ENCODE assay signal across 12 mouse cellular contexts in genomic region chr3:85465283-85466025, GRCm38 (mm10).
DNase-seq lines count a peak whose midpoint lies in the region; ATAC-seq lines count a peak whose summit lies in the region.
"Had no signal": no experiment of that assay in that cellular context is flagged by ENCODE, and none has a peak within 500 bp of the region (broad histone marks: within the 10 kb centered on the region; RNA-seq: fewer than 3 reads in every experiment).

No protein-coding gene starts in this region.

- H3K27ac ChIP-seq in embryonic facial prominence, embryonic 10.5 days (replicated peaks), result no peak overlapping the region
- H3K27ac ChIP-seq in hindbrain, embryonic 13.5 days, result no peak overlapping the region
- H3K27ac ChIP-seq: heart, embryonic 13.5 days; liver, embryonic 14.5 days had no signal

- no peak for ATAC-seq in hindbrain, embryonic 13.5 days (ENCODE audit: low FRiP score)
- ATAC-seq: forebrain, embryonic 14.5 days had no signal

- no peak overlapping the region for H3K9ac ChIP-seq in hindbrain, embryonic 13.5 days
- H3K9ac ChIP-seq: heart, embryonic 13.5 days; liver, embryonic 14.5 days had no signal

- H3K27me3 ChIP-seq in embryonic facial prominence, embryonic 10.5 days (replicated peaks; ENCODE audit: low read depth, poor library complexity, severe bottlenecking), result no peaks in the 10 kb centered on the region
- no peaks in the 10 kb centered on the region for H3K27me3 ChIP-seq in hindbrain, embryonic 13.5 days
- H3K27me3 ChIP-seq: heart, embryonic 13.5 days had no signal

- no peaks in the 10 kb centered on the region for H3K36me3 ChIP-seq in embryonic facial prominence, embryonic 10.5 days (replicated peaks)
- no peaks in the 10 kb centered on the region for H3K36me3 ChIP-seq in hindbrain, embryonic 13.5 days
- H3K36me3 ChIP-seq: heart, embryonic 13.5 days had no signal

- 87% methylated on average over 10 of the region's 10 CpGs for WGBS in embryonic facial prominence, embryonic 10.5 days
- 88% methylated on average over 10 of the region's 10 CpGs for WGBS in hindbrain, embryonic 13.5 days

- no peak overlapping the region for H3K4me3 ChIP-seq in embryonic facial prominence, embryonic 10.5 days
- no peak overlapping the region for H3K4me3 ChIP-seq in hindbrain, embryonic 13.5 days
- H3K4me3 ChIP-seq: heart, embryonic 13.5 days had no signal

- H3K4me1 ChIP-seq in embryonic facial prominence, embryonic 10.5 days, result no peaks in the 10 kb centered on the region
- no peaks in the 10 kb centered on the region for H3K4me1 ChIP-seq in hindbrain, embryonic 13.5 days (replicated peaks)

- H3K9me3 ChIP-seq in embryonic facial prominence, embryonic 10.5 days, result no peaks in the 10 kb centered on the region
- no peaks in the 10 kb centered on the region for H3K9me3 ChIP-seq in hindbrain, embryonic 13.5 days
- H3K9me3 ChIP-seq: heart, embryonic 13.5 days had no signal

- no peak overlapping the region for H3K4me2 ChIP-seq in hindbrain, embryonic 13.5 days
- H3K4me2 ChIP-seq: heart, embryonic 13.5 days had no signal

- peak; percentile 55 to 59 for DNase-seq in cerebellum, postnatal 25 days
- DNase-seq in frontal cortex, postnatal 14 days (ENCODE audit: low spot score in 2 of 2), result peak; percentile 72 to 80
- peak; percentile 78 to 89 for DNase-seq in left cerebral cortex, adult 18-20 months (ENCODE audit: low spot score in 2 of 2)
- DNase-seq in right cerebral cortex, postnatal 10 days (ENCODE audit: low spot score in 2 of 2), result peak; percentile 87 to 93
- DNase-seq in kidney, postnatal 36 days, result no peak
- no peak for DNase-seq in embryonic facial prominence, embryonic 10.5 days (ENCODE audit: low spot score)
- DNase-seq: kidney, postnatal 10 days; thymus, postnatal 36 days had no signal

Comparison
In these comparisons a context has a peak if more than half of its experiments do, and no peak if none do; other contexts are left out.
1. DNase-seq: peak in cerebellum, postnatal 25 days (2 of 2), frontal cortex, postnatal 14 days (2 of 2), left cerebral cortex, adult 18-20 months (2 of 2) and right cerebral cortex, postnatal 10 days (2 of 2); none in kidney, postnatal 36 days (0 of 2) and embryonic facial prominence, embryonic 10.5 days (single experiment).